Mouse (Mus musculus) B cell, adult (primary cell): ENCODE measurements around the gene Mief1. TPM values are rescaled to one million over a fixed set of nuclear protein-coding genes. Genes with fewer than 3 reads are reported as not detected.

Experiments used
- total RNA-seq: library from RNA; stranded (reverse); gene quantifications from 4 replicates; pipeline ENCODE4 v1.2.4, GENCODE M21; 2023; ENCODE audit not compliant: inconsistent age

Mief1 gene
- total RNA-seq: 46.0 to 51.0 TPM (median 48.1 TPM) in 4 replicates

GRCm38 (mm10) chr15:80233733-80234509, at the start of gene Mief1:
Mief1 (plus strand) TSS chr15:80234018.

GRCm38 (mm10) chr15:80235535-80235934, 1.7 kb downstream of the Mief1 start, which contains the start of gene AC140267.1:
AC140267.1 (plus strand) TSS chr15:80235835.

GRCm38 (mm10) chr15:80254847-80255645, 21.2 kb downstream of the Mief1 start, which contains the start of gene Atf4:
Atf4 (plus strand) TSS chr15:80255184.

GRCm38 (mm10) chr15:80263610-80264575, 30.1 kb downstream of the Mief1 start, which contains the start of gene Rps19bp1:
Rps19bp1 (minus strand) TSS chr15:80264315.

GRCm38 (mm10) chr15:80286851-80287415, 53.1 kb downstream of the Mief1 start, which contains the start of gene Cacna1i:
Cacna1i (plus strand) TSS chr15:80287238.

Other genes with a start within 250 kb of the Mief1 start
- gene Pdgfb, start 219.0 kb upstream of the Mief1 start, total RNA-seq: 0.42 to 1.4 TPM (median 0.93 TPM) in 3 of 4 replicates, not detected in the other
- not detected in 4 replicates for gene Syngr1, start 142.7 kb upstream of the Mief1 start, total RNA-seq
- gene Rpl3, start 142.2 kb upstream of the Mief1 start, total RNA-seq: 1,031 to 1,101 TPM (median 1,075 TPM) in 4 replicates
- gene Tab1, start 100.9 kb upstream of the Mief1 start, total RNA-seq: 18.6 to 21.3 TPM (median 19.5 TPM) in 4 replicates
- gene Mgat3, start 60.3 kb upstream of the Mief1 start, total RNA-seq: not detected in 4 replicates
- gene AC140267.1, start 1.8 kb downstream of the Mief1 start, total RNA-seq: 9.1 to 12.2 TPM in 2 of 4 replicates, not detected in the others
- gene Atf4, start 21.2 kb downstream of the Mief1 start, total RNA-seq: 538 to 573 TPM (median 553 TPM) in 4 replicates
- gene Rps19bp1, start 30.3 kb downstream of the Mief1 start, total RNA-seq: 22.3 to 32.0 TPM (median 24.1 TPM) in 4 replicates
- gene Cacna1i, start 53.2 kb downstream of the Mief1 start, total RNA-seq: 44.5 to 54.6 TPM (median 48.5 TPM) in 4 replicates